Mouse (Mus musculus) stomach, embryonic 15.5 days (tissue): ENCODE measurements around the gene Ren1. TPM values are rescaled to one million over a fixed set of nuclear protein-coding genes. Genes with fewer than 3 reads are reported as not detected.

ENCODE experiments used
- ATAC-seq: fragments of 200-750 bp; cut with Nextera tagmentation; 2 replicates; pipeline ENCODE4 v1.8.0; 2017; ENCODE audit warnings: low read depth, moderate number of reproducible peaks, moderate TSS enrichment; ENCODE audit not compliant: insufficient read depth, low FRiP score
- H3K27ac ChIP-seq: fragments of 300-500 bp; sonication (generic); 2 replicates; pipeline ENCODE4 v1.5.1; 2015; ENCODE audit warnings: mild to moderate bottlenecking, inconsistent platforms
- H3K27me3 ChIP-seq: fragments of 300-500 bp; sonication (generic); replicated peaks from 2 replicates; pipeline ENCODE4 v1.6.1; 2015; ENCODE audit warnings: inconsistent platforms
- H3K36me3 ChIP-seq: fragments of 300-500 bp; sonication (generic); 2 replicates; pipeline ENCODE4 v1.6.1; 2015; ENCODE audit warnings: inconsistent platforms
- H3K4me1 ChIP-seq: fragments of 300-500 bp; sonication (generic); 2 replicates; pipeline ENCODE4 v1.6.1; 2015; ENCODE audit warnings: inconsistent platforms
- H3K4me2 ChIP-seq: fragments of 300-500 bp; sonication (generic); 2 replicates; pipeline ENCODE4 v1.6.1; 2015; ENCODE audit warnings: mild to moderate bottlenecking, inconsistent platforms
- H3K4me3 ChIP-seq: fragments of 300-500 bp; sonication (generic); replicated peaks from 2 replicates; pipeline ENCODE4 v1.5.1; 2015; ENCODE audit warnings: inconsistent platforms
- H3K9ac ChIP-seq: fragments of 300-500 bp; sonication (generic); 2 replicates; pipeline ENCODE4 v1.6.1; 2015; ENCODE audit warnings: inconsistent platforms
- H3K9me3 ChIP-seq: fragments of 300-500 bp; sonication (generic); 2 replicates; pipeline ENCODE4 v1.6.1; 2016; ENCODE audit warnings: inconsistent platforms
- WGBS: fragments of 180-500 bp; shearing (Covaris S2); methylation state at CpG from one replicate; pipeline ENCODE4 v1.1.7; 2015; 5-methylcytosine and 5-hydroxymethylcytosine counted together
- polyA plus RNA-seq: library from polyadenylated mRNA; unstranded; fragments of >200 nt; fragmentation: Nextera tagmentation; extraction: Ambion mirVana; gene quantifications from 2 replicates; pipeline ENCODE4 v1.2.1, GENCODE M21; 2015

The Ren1 gene
- polyA plus RNA-seq, 1 experiment from 2014 or later = 2.8 TPM

GRCm38 (mm10) chr1:133379986-133380320, 29.6 kb downstream of the Ren1 start:
- no peak overlapping the region for H3K4me3 ChIP-seq
- no peak overlapping the region for H3K9ac ChIP-seq
- ATAC-seq = no peak
- H3K36me3 ChIP-seq = peaks cover 6% of the 10 kb centered on the region; the same call in 1 of the 2 replicates
- no peaks in the 10 kb centered on the region for H3K27me3 ChIP-seq
- H3K4me1 ChIP-seq = peaks cover 15% of the 10 kb centered on the region
- no peaks in the 10 kb centered on the region for H3K9me3 ChIP-seq
- 80% methylated on average over 3 of the region's 3 CpGs for WGBS
- no peak overlapping the region for H3K27ac ChIP-seq
- no peak overlapping the region for H3K4me2 ChIP-seq

DNA sequence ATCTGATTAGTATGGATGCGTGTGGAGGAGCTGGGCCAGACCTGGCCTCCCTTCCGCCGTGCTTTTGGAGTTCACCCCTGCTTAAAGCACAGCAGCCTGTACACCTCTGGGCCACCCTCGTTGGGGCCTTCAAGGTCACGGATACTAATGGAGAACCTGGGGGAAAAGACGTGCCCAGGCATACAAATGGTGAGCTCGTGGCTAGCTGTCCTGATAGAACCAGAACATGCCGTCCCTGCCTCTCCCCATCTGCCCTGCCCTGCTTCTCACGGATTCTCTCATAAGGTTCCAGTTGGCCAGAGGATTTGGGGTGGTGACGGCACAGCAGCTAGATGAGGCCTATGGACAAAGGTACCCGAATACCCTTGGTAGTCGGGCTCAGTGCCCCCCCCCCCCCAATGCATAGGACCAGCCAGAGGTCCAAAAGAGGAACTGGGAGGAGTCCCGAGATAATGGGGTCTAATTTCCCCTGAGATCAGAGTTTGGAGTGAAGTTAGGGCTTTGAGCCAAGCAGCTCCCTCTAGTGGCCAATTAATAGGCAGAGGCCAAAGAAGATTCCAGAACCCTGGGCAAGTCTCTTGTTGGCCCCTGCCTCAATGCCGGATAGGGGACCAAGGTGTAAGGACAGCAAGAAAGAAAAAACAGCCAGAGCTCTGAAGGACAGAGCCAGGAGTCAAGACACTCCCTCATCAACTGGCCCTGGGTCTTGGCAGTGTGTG, 30.2 kb downstream of the Ren1 start:
- 66% methylated on average over 14 of the region's 14 CpGs for WGBS
- ATAC-seq = no peak

DNA sequence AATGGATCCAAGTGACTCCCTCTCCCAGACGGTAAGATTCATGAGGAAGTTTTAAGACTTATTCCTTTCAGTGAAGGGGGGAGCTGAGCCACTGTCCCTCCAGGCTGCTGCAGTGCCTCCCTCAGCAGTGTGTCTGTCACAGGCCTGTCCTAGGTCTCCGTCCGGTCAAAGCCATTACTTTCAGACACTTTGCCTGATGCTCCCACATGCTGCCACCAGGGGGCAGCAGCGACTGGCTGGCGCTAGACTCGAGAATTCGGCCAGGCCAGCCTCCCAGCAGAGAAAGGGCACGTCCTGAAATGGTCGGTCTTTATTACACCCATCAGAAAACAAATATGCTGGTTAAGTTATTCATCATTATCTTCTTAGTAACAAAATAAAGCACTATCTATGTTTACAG, 31.7 kb downstream of the Ren1 start:
- H3K27me3 ChIP-seq = no peaks in the 10 kb centered on the region
- 8% methylated on average over 9 of the region's 9 CpGs for WGBS
- peaks cover 19% of the 10 kb centered on the region for H3K4me1 ChIP-seq
- ATAC-seq = no peak
- H3K9me3 ChIP-seq = no peaks in the 10 kb centered on the region
- H3K9ac ChIP-seq = no peak overlapping the region
- H3K27ac ChIP-seq = no peak overlapping the region
- peaks cover 6% of the 10 kb centered on the region; the same call in 1 of the 2 replicates for H3K36me3 ChIP-seq
- H3K4me2 ChIP-seq = no peak overlapping the region
- no peak overlapping the region for H3K4me3 ChIP-seq

More for the DNA sequence above, 30.2 kb downstream of the Ren1 start:
- H3K27me3 ChIP-seq = no peaks in the 10 kb centered on the region
- no peak overlapping the region for H3K4me2 ChIP-seq
- H3K4me3 ChIP-seq = no peak overlapping the region
- H3K27ac ChIP-seq = no peak overlapping the region
- peaks cover 15% of the 10 kb centered on the region for H3K4me1 ChIP-seq
- no peaks in the 10 kb centered on the region for H3K9me3 ChIP-seq
- peaks cover 6% of the 10 kb centered on the region; the same call in 1 of the 2 replicates for H3K36me3 ChIP-seq
- H3K9ac ChIP-seq = no peak overlapping the region

GRCm38 (mm10) chr1:133382552-133383155, 32.3 kb downstream of the Ren1 start:
- Histone ChIP-seq H3K4me2 (no peak overlapping the region), H3K9ac (no peak overlapping the region), H3K4me3 (no peak overlapping the region), H3K27me3 (no peaks in the 10 kb centered on the region), H3K9me3 (no peaks in the 10 kb centered on the region), H3K36me3 (peaks cover 6% of the 10 kb centered on the region; the same call in 1 of the 2 replicates), H3K4me1 (peaks cover 19% of the 10 kb centered on the region), H3K27ac (no peak overlapping the region)
- no peak for ATAC-seq
- WGBS = 58% methylated on average over 12 of the region's 12 CpGs

DNA sequence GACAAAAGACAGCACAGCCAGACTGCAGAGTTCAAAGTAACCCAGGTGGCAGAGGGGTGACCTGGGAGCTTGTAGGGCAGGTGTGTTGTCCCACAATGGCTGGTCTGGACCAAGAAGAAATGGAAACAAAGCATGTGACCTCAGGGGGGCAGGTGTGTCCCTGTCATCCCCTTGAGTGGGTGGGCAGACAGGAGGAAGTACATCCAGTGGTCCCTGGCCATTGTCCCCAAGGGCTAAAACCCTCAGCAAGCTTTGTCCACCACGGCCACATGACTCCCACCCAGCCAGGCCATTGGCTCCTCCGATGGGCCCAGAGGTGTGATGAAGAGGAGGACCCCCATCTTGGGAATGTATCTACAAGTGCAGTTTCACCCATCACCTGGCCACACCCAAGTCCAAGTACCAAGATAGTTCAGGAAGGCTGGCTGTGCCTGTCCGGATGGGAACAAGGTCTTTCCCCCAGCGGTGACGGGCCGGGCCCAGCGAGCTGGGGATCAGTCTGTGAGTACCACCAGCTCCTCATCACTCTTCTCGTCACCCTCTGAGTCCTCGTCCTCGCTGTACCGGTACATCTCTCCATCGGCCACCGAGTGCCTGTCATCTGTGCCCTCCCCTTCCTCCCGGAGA, 33.0 kb downstream of the Ren1 start:
- Histone ChIP-seq H3K36me3 (peaks cover 6% of the 10 kb centered on the region; the same call in 1 of the 2 replicates), H3K4me3 (no peak overlapping the region), H3K9ac (no peak overlapping the region), H3K9me3 (no peaks in the 10 kb centered on the region), H3K4me1 (peaks cover 19% of the 10 kb centered on the region), H3K27me3 (no peaks in the 10 kb centered on the region), H3K4me2 (no peak overlapping the region), H3K27ac (no peak overlapping the region)
- ATAC-seq = no peak
- WGBS = 90% methylated on average over 14 of the region's 14 CpGs

GRCm38 (mm10) chr1:133385506-133385905, 35.2 kb downstream of the Ren1 start:
- H3K4me1 ChIP-seq = peaks cover 7% of the 10 kb centered on the region; the same call in 1 of the 2 replicates
- H3K4me2 ChIP-seq = no peak overlapping the region; the same call in 1 of the 2 replicates
- H3K4me3 ChIP-seq = no peak overlapping the region
- H3K27ac ChIP-seq = no peak overlapping the region
- WGBS = 42% methylated on average over 9 of the region's 9 CpGs
- H3K9ac ChIP-seq = no peak overlapping the region
- no peak for ATAC-seq
- no peaks in the 10 kb centered on the region for H3K9me3 ChIP-seq
- no peaks in the 10 kb centered on the region for H3K27me3 ChIP-seq
- H3K36me3 ChIP-seq = peaks cover 6% of the 10 kb centered on the region; the same call in 1 of the 2 replicates

DNA sequence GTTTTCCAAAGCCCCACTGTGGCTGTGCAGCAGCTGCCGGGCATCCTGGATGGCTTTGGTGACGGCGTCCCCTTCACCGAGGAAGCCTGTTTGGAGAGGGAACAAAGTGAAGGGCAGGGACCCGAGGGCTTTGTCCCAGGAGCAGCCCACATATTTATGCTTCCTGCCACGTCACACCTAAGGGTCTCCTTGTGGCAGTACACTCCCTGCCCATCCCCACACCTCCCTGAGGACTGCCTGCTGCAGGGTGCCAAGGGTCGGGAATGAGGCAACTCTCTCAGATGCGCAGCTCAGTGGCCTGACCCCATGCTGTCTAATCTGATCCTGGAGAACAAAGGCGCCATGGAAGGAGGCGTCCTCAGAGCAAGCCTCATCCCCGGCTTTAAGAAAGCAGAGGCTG, 35.9 kb downstream of the Ren1 start:
- no peak overlapping the region for H3K9ac ChIP-seq
- 76% methylated on average over 11 of the region's 11 CpGs for WGBS
- H3K4me1 ChIP-seq = 0 out of 2 replicates have a peak, but pooled peaks cover 4% of the 10 kb centered on the region
- no peaks in the 10 kb centered on the region for H3K9me3 ChIP-seq
- no peaks in the 10 kb centered on the region for H3K27me3 ChIP-seq
- H3K4me2 ChIP-seq = no peak overlapping the region
- no peak for ATAC-seq
- no peak overlapping the region for H3K4me3 ChIP-seq
- H3K36me3 ChIP-seq = peaks cover 6% of the 10 kb centered on the region; the same call in 1 of the 2 replicates
- no peak overlapping the region for H3K27ac ChIP-seq

GRCm38 (mm10) chr1:133387539-133388268, 37.4 kb downstream of the Ren1 start:
- ATAC-seq = no peak
- H3K27ac ChIP-seq = no peak overlapping the region
- 0 out of 2 replicates have a peak, but pooled peaks cover 4% of the 10 kb centered on the region for H3K4me1 ChIP-seq
- 63% methylated on average over 19 of the region's 19 CpGs for WGBS
- H3K36me3 ChIP-seq = peaks cover 16% of the 10 kb centered on the region
- no peak overlapping the region for H3K4me2 ChIP-seq
- no peak overlapping the region for H3K4me3 ChIP-seq
- no peaks in the 10 kb centered on the region for H3K27me3 ChIP-seq
- no peaks in the 10 kb centered on the region for H3K9me3 ChIP-seq
- no peak overlapping the region for H3K9ac ChIP-seq

DNA sequence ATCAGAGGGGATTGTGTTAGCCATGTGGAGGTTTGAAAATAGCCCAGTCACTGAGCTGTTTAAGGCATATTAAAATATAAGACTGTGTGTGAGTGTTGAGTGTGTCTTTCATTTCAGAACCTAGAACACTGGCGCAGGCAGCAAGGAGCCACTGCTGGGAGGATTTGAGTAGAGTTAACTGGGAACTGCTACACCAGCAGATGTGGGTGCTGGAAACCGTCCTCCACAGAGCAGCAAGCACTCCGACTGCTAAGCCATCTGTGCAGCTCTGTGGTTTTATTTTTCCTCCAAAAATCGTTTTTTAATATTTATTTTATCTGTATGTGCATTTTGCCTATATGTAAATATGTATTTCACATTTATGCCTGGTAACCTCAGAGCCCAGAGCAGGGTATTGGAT, 44.4 kb downstream of the Ren1 start:
- no peaks in the 10 kb centered on the region for H3K9me3 ChIP-seq
- H3K4me2 ChIP-seq = no peak overlapping the region
- H3K36me3 ChIP-seq = peaks cover 10% of the 10 kb centered on the region
- H3K4me3 ChIP-seq = no peak overlapping the region
- H3K27ac ChIP-seq = no peak overlapping the region
- 72% methylated on average over 4 of the region's 4 CpGs for WGBS
- H3K27me3 ChIP-seq = no peaks in the 10 kb centered on the region
- 0 out of 2 replicates have a peak, but pooled peaks cover 5% of the 10 kb centered on the region for H3K4me1 ChIP-seq
- H3K9ac ChIP-seq = no peak overlapping the region
- no peak for ATAC-seq

DNA sequence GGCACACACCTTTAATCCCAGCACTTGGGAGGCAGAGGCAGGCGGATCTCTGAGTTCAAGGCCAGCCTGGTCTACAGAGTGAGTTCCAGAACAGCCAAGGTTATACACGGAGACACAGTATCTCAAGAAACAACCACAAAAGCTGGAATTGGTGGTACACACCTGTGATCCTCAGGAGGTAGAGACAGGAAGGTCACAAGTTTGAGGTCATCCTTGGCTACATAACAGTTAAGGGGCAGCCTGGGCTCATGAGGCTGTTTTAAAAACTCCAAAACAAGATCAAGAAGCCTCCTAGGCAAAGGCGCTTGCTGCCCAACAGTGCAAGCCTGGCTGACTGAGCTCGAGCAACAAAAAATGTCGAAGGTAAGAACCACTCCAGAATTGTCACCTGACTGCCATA, 46.4 kb downstream of the Ren1 start:
- Histone ChIP-seq H3K4me2 (no peak overlapping the region), H3K4me3 (no peak overlapping the region), H3K27me3 (no peaks in the 10 kb centered on the region), H3K4me1 (peaks cover 11% of the 10 kb centered on the region; the same call in 1 of the 2 replicates), H3K27ac (no peak overlapping the region), H3K9me3 (no peaks in the 10 kb centered on the region), H3K36me3 (peaks cover 8% of the 10 kb centered on the region; the same call in 1 of the 2 replicates), H3K9ac (no peak overlapping the region)
- ATAC-seq = no peak
- WGBS = 87% methylated on average over 5 of the region's 5 CpGs

GRCm38 (mm10) chr1:133397094-133397482, 46.8 kb downstream of the Ren1 start:
- no peaks in the 10 kb centered on the region for H3K9me3 ChIP-seq
- no peak overlapping the region for H3K4me2 ChIP-seq
- H3K4me1 ChIP-seq = peaks cover 11% of the 10 kb centered on the region; the same call in 1 of the 2 replicates
- H3K9ac ChIP-seq = no peak overlapping the region
- no peak overlapping the region for H3K27ac ChIP-seq
- ATAC-seq = no peak
- H3K36me3 ChIP-seq = 0 out of 2 replicates have a peak, but pooled peaks cover 4% of the 10 kb centered on the region
- no peaks in the 10 kb centered on the region for H3K27me3 ChIP-seq
- no peak overlapping the region for H3K4me3 ChIP-seq
- 74% methylated on average over 5 of the region's 5 CpGs for WGBS
